Mouse (Mus musculus): ENCODE measurements at regions not wholly inside any gene's neighbourhood (a gene's known extent, or its start where the extent isn't known, plus 50 kb on each side); places are given as distances from the start of the nearest gene placed in this dataset.

- TF ChIP-seq CTCF (IDR thresholded peaks at IDR 0.05) (no peak), POLR2A (IDR thresholded peaks at IDR 0.05; ENCODE audit: insufficient read depth, low read depth, low read length) (no peak)
Measured at GRCm38 (mm10) chr1:137588304-137589300, 586.9 kb downstream of the Ptprc start.
